Mouse (Mus musculus): ENCODE measurements at regions not wholly inside any gene's neighbourhood (a gene's known extent, or its start where the extent isn't known, plus 50 kb on each side); places are given as distances from the start of the nearest gene placed in this dataset.

GRCm38 (mm10) chr17:48780217-48780616 lies 152.0 kb upstream of the Lrfn2 start:
- TF ChIP-seq CTCF (IDR thresholded peaks at IDR 0.05; ENCODE audit: low read depth, low read length) (no peak), GATA1 (IDR thresholded peaks at IDR 0.05; ENCODE audit: borderline replicate concordance, low read length) (no peak)

Measured in G1E (cell line).